Mouse (Mus musculus): ENCODE measurements at regions not wholly inside any gene's neighbourhood (a gene's known extent, or its start where the extent isn't known, plus 50 kb on each side); places are given as distances from the start of the nearest gene placed in this dataset.

DNA sequence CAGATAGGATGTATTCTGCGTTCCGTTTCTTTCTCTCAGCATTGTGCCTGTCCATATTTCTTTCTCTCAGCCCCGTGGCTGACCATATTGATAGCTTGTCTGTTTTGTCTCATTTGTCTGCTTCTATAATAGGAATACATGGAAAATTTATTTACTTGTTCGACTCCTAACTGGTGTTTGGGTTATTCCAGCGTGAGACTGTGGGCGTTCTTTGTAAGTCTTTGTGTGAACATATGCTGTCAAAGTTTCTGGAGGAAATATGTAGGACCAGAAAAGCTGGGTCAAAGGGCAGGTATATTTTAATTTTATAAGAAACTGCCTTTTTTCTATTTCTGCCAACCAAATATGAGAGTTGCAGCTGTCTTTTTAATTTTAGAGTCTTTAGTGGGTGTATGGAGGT is 81.8 kb downstream of the Dact1 start:
- DNase-seq (ENCODE audit: low spot score) (no peak), ATAC-seq (replicated peaks; ENCODE audit: insufficient number of reproducible peaks, low FRiP score, low TSS enrichment, low read depth) (no peak)
- Histone ChIP-seq H3K27me3 (ENCODE audit: control insufficient read depth, insufficient read depth, low read length) (no peaks in the 10 kb centered on the region), H3K4me2 (ENCODE audit: low read depth, low read length) (no peak overlapping the region), H3K4me1 (ENCODE audit: control insufficient read depth, insufficient read depth, low read length) (no peaks in the 10 kb centered on the region), H3K27ac (replicated peaks; ENCODE audit: low read depth, low read length) (no peak overlapping the region), H3K9ac (replicated peaks; ENCODE audit: low read length) (no peak overlapping the region), H3K4me3 (ENCODE audit: low read depth, low read length) (no peak overlapping the region), H3K36me3 (replicated peaks; ENCODE audit: control insufficient read depth, insufficient read depth, low read depth, low read length) (no peaks in the 10 kb centered on the region), H3K9me3 (replicated peaks; ENCODE audit: control insufficient read depth, low read length) (no peaks in the 10 kb centered on the region)
- 80% methylated on average over 6 of the region's 6 CpGs for WGBS

DNA sequence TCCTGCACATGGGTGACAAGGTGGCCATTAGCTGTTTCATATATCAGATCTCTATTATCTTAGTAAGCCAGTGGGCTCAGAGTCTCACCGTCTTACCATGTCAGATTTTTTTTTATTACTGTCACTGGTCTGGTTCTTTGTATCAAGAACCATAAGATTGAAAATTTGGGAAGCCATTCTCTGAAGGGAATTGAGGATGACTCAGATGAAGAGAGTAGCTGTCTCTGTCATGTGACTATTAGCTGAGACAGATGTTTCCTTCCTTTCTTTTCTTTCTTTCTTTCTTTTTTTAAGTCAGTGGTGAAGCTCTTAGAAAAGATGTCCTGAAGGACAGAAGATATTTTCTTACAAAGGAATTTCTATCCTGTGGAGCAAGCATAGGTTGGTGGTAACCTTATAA is 84.1 kb downstream of the Dact1 start:
- Histone ChIP-seq H3K36me3 (replicated peaks; ENCODE audit: control insufficient read depth, insufficient read depth, low read depth, low read length) (no peaks in the 10 kb centered on the region), H3K9me3 (replicated peaks; ENCODE audit: control insufficient read depth, low read length) (no peaks in the 10 kb centered on the region), H3K27me3 (ENCODE audit: control insufficient read depth, insufficient read depth, low read length) (no peaks in the 10 kb centered on the region), H3K9ac (replicated peaks; ENCODE audit: low read length) (no peak overlapping the region), H3K27ac (replicated peaks; ENCODE audit: low read depth, low read length) (no peak overlapping the region), H3K4me3 (ENCODE audit: low read depth, low read length) (no peak overlapping the region), H3K4me1 (ENCODE audit: control insufficient read depth, insufficient read depth, low read length) (no peaks in the 10 kb centered on the region), H3K4me2 (ENCODE audit: low read depth, low read length) (no peak overlapping the region)
- WGBS, result 93% methylated on average over 1 of the region's 1 CpGs
- ATAC-seq (replicated peaks; ENCODE audit: insufficient number of reproducible peaks, low FRiP score, low TSS enrichment, low read depth) (no peak), DNase-seq (ENCODE audit: low spot score) (no peak)

DNA sequence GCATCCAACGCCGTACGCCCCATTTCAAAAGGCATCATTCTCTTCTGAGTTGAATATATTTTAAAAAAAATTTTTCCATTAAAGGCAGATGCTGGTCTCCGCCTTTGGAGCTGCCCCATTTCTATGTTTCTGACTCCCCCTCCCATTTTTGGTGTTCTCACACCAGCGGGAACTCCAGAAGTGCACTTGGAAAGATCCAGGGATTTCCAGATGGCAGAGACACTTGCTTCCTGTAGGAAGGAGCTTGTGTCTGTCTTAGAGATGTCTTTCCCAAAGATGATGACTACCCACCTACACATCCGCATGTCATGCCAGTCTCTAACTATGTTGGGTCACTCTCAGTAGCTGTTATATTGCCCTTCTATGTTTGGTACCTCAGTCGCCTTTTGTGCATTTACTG is 87.8 kb downstream of the Dact1 start:
- Histone ChIP-seq H3K4me1 (ENCODE audit: control insufficient read depth, insufficient read depth, low read length) (no peaks in the 10 kb centered on the region), H3K9ac (replicated peaks; ENCODE audit: low read length) (no peak overlapping the region), H3K4me3 (ENCODE audit: low read depth, low read length) (no peak overlapping the region), H3K9me3 (replicated peaks; ENCODE audit: control insufficient read depth, low read length) (no peaks in the 10 kb centered on the region), H3K27ac (replicated peaks; ENCODE audit: low read depth, low read length) (no peak overlapping the region), H3K36me3 (replicated peaks; ENCODE audit: control insufficient read depth, insufficient read depth, low read depth, low read length) (no peaks in the 10 kb centered on the region), H3K4me2 (ENCODE audit: low read depth, low read length) (no peak overlapping the region), H3K27me3 (ENCODE audit: control insufficient read depth, insufficient read depth, low read length) (no peaks in the 10 kb centered on the region)
- WGBS, result 93% methylated on average over 7 of the region's 7 CpGs
- ATAC-seq (replicated peaks; ENCODE audit: insufficient number of reproducible peaks, low FRiP score, low TSS enrichment, low read depth) (no peak), DNase-seq (ENCODE audit: low spot score) (no peak)

DNA sequence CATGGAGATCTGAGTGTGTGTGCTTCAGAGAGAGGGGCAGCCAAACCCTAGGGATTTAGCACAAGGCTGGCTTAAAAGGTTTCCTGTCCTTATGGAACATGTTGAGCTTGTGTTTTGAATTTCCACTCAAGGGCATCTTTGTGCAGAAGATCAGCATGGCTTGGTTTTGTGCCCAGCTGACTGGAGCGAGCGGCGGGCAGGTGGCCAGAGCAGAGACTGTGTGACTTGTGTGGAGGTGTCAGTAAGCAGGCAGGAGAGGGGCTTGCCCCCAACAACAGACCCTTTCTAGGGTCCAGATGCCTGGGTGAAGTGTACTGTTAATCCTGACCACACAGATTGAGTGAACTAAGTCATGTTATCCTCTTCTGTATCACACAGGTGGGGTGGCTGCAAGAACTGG is 89.0 kb downstream of the Dact1 start:
- Histone ChIP-seq H3K9me3 (replicated peaks; ENCODE audit: control insufficient read depth, low read length) (no peaks in the 10 kb centered on the region), H3K36me3 (replicated peaks; ENCODE audit: control insufficient read depth, insufficient read depth, low read depth, low read length) (no peaks in the 10 kb centered on the region)

DNA sequence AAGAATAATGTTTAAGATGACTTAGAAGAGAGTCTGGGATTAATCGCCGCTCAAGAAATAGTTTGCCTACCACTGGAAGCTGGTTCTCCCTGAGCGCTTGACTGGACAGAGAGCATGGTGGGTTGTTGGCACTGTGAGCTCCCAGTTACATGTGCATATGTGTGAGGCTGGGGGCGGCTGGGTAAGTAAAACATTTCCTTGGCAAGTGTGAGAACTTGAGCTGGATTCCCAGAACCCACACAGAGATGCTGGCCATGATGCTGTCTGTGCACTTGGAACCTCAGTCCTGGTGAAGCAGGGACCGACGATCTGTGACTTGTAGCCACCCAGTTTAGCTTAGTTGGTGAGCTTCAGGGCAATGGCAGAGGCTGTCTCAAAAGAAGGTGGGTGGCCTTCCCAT is 90.5 kb downstream of the Dact1 start:
- no peak for ATAC-seq (replicated peaks; ENCODE audit: insufficient number of reproducible peaks, low FRiP score, low TSS enrichment, low read depth)
- Histone ChIP-seq H3K27me3 (ENCODE audit: control insufficient read depth, insufficient read depth, low read length) (no peaks in the 10 kb centered on the region), H3K36me3 (replicated peaks; ENCODE audit: control insufficient read depth, insufficient read depth, low read depth, low read length) (no peaks in the 10 kb centered on the region), H3K4me2 (ENCODE audit: low read depth, low read length) (no peak overlapping the region), H3K4me3 (ENCODE audit: low read depth, low read length) (no peak overlapping the region), H3K9ac (replicated peaks; ENCODE audit: low read length) (no peak overlapping the region), H3K4me1 (ENCODE audit: control insufficient read depth, insufficient read depth, low read length) (no peaks in the 10 kb centered on the region), H3K9me3 (replicated peaks; ENCODE audit: control insufficient read depth, low read length) (no peaks in the 10 kb centered on the region), H3K27ac (replicated peaks; ENCODE audit: low read depth, low read length) (no peak overlapping the region)
- WGBS, result 89% methylated on average over 6 of the region's 6 CpGs
- DNase-seq (ENCODE audit: low spot score), result no peak

More for the DNA sequence above, 89.0 kb downstream of the Dact1 start:
- H3K27me3 ChIP-seq (ENCODE audit: control insufficient read depth, insufficient read depth, low read length), result no peaks in the 10 kb centered on the region
- no peak overlapping the region for H3K4me2 ChIP-seq (ENCODE audit: low read depth, low read length)
- 88% methylated on average over 3 of the region's 3 CpGs for WGBS
- ATAC-seq (replicated peaks; ENCODE audit: insufficient number of reproducible peaks, low FRiP score, low TSS enrichment, low read depth) (no peak), DNase-seq (ENCODE audit: low spot score) (no peak)
- H3K27ac ChIP-seq (replicated peaks; ENCODE audit: low read depth, low read length), result no peak overlapping the region
- no peaks in the 10 kb centered on the region for H3K4me1 ChIP-seq (ENCODE audit: control insufficient read depth, insufficient read depth, low read length)
- no peak overlapping the region for H3K4me3 ChIP-seq (ENCODE audit: low read depth, low read length)
- H3K9ac ChIP-seq (replicated peaks; ENCODE audit: low read length), result no peak overlapping the region

DNA sequence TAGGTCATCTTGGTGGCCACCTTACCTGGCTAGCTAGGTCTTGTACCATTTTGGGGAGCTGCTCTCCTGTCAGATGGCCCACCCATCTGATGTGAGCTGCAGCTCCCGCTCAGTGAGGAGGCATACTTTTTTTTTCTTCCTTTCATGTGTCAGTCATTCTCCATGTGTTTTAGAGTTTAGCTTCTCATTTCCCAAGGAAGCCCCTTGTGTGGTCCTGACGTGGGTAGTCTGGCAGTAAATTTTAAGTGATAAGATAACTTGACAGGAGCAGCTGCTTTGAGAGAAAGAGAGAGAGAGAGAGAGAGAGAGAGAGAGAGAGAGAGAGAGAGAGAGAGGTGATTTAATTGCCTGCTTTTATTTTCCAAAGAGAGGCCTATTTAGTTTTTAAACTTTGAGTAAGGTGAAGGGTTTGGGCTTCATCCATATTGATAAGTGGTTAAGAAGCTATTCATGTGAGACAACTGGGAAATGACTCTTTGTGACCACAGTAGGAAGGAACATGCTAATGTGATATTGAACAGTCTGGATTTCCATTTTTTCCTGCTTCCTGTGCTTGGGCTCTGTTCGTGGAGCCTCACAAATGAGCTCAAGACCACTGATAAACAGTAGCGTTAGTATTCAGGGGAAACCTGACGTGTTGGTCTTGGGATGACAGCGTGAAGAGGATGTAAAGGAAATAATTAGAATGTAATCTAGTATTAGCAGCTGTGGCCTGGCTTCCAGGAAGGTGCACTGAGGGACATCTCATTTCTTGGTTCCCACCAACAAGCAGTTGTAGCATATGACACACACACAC is 92.1 kb downstream of the Dact1 start:
- 48% methylated on average over 6 of the region's 6 CpGs for WGBS
- ATAC-seq (replicated peaks; ENCODE audit: insufficient number of reproducible peaks, low FRiP score, low TSS enrichment, low read depth), result no peak
- no peak overlapping the region for H3K27ac ChIP-seq (replicated peaks; ENCODE audit: low read depth, low read length)
- no peaks in the 10 kb centered on the region for H3K4me1 ChIP-seq (ENCODE audit: control insufficient read depth, insufficient read depth, low read length)
- H3K4me3 ChIP-seq (ENCODE audit: low read depth, low read length), result no peak overlapping the region
- H3K4me2 ChIP-seq (ENCODE audit: low read depth, low read length), result no peak overlapping the region
- no peak for DNase-seq (ENCODE audit: low spot score)
- no peaks in the 10 kb centered on the region for H3K27me3 ChIP-seq (ENCODE audit: control insufficient read depth, insufficient read depth, low read length)
- no peaks in the 10 kb centered on the region for H3K9me3 ChIP-seq (replicated peaks; ENCODE audit: control insufficient read depth, low read length)
- H3K9ac ChIP-seq (replicated peaks; ENCODE audit: low read length), result no peak overlapping the region
- no peaks in the 10 kb centered on the region for H3K36me3 ChIP-seq (replicated peaks; ENCODE audit: control insufficient read depth, insufficient read depth, low read depth, low read length)

DNA sequence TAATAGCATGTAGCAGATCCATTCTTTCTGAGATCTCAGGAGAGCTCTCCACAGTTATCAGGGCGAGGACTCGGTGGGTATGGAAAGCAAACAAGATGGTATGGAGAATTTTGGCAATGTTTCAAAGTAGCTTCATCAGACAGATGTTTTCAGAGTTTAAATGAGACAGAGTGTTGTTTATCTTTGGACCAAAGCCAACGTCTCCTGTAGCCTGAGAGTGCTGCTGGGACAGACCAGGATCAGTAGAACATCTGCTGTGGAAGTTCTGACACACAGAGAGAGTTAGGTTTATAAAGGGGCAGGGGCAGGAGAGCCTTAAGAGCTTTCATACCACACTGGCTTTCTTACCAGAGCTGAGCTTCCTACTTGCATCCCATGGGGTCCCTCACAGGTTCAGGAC is 97.6 kb downstream of the Dact1 start:
- ATAC-seq (replicated peaks; ENCODE audit: insufficient number of reproducible peaks, low FRiP score, low TSS enrichment, low read depth) (no peak), DNase-seq (ENCODE audit: low spot score) (no peak)
- H3K4me1 ChIP-seq (ENCODE audit: control insufficient read depth, insufficient read depth, low read length), result no peaks in the 10 kb centered on the region
- no peaks in the 10 kb centered on the region for H3K27me3 ChIP-seq (ENCODE audit: control insufficient read depth, insufficient read depth, low read length)
- no peak overlapping the region for H3K4me2 ChIP-seq (ENCODE audit: low read depth, low read length)
- H3K4me3 ChIP-seq (ENCODE audit: low read depth, low read length), result no peak overlapping the region
- no peaks in the 10 kb centered on the region for H3K9me3 ChIP-seq (replicated peaks; ENCODE audit: control insufficient read depth, low read length)
- no peaks in the 10 kb centered on the region for H3K36me3 ChIP-seq (replicated peaks; ENCODE audit: control insufficient read depth, insufficient read depth, low read depth, low read length)
- no peak overlapping the region for H3K9ac ChIP-seq (replicated peaks; ENCODE audit: low read length)
- 68% methylated on average over 3 of the region's 3 CpGs for WGBS
- no peak overlapping the region for H3K27ac ChIP-seq (replicated peaks; ENCODE audit: low read depth, low read length)

DNA sequence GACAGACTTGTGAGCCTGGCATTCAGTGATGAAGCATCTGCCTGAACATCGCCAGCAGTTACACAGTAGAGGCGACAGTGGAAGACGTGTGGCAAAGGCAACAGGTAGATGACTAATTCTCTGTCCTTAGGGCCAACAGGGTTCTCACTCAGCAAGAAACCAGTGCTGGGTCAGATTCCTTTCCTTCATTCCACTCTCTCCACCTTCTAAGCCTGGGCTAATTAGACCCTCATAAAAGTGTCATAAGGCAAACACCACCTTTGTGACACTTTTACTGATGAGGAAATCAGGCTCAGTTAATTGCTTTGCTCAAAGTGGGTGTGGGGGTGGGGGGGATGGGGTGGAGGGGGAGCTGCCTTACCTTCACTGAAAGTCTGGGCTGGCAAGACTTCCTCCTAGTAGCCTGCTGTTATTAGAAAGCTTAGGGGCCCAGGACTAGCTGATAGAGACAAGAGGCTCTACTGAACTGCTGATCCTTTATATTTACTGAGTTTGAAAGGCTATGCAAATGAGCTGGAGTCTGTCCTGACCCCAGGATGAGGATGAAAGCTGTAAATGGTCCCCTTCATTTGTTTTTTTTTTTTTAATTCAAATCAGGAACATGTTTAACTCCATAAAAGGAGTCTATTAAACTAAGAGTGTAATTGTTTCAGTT is 98.8 kb downstream of the Dact1 start:
- no peaks in the 10 kb centered on the region for H3K9me3 ChIP-seq (replicated peaks; ENCODE audit: control insufficient read depth, low read length)
- WGBS, result 62% methylated on average over 3 of the region's 3 CpGs
- no peak overlapping the region for H3K9ac ChIP-seq (replicated peaks; ENCODE audit: low read length)
- H3K4me3 ChIP-seq (ENCODE audit: low read depth, low read length), result no peak overlapping the region
- no peak overlapping the region for H3K4me2 ChIP-seq (ENCODE audit: low read depth, low read length)
- H3K27ac ChIP-seq (replicated peaks; ENCODE audit: low read depth, low read length), result no peak overlapping the region
- DNase-seq (ENCODE audit: low spot score), result no peak
- H3K36me3 ChIP-seq (replicated peaks; ENCODE audit: control insufficient read depth, insufficient read depth, low read depth, low read length), result no peaks in the 10 kb centered on the region
- H3K27me3 ChIP-seq (ENCODE audit: control insufficient read depth, insufficient read depth, low read length), result no peaks in the 10 kb centered on the region
- no peak for ATAC-seq (replicated peaks; ENCODE audit: insufficient number of reproducible peaks, low FRiP score, low TSS enrichment, low read depth)
- no peaks in the 10 kb centered on the region for H3K4me1 ChIP-seq (ENCODE audit: control insufficient read depth, insufficient read depth, low read length)
